Mouse (Mus musculus): ENCODE results near the gene Rab1a. TPM values are rescaled to one million over a fixed set of nuclear protein-coding genes. Genes with fewer than 3 reads are reported as not detected.

Rab1a gene
- total RNA-seq, 1 experiment from 2014 or later, result 153 TPM

Other genes starting within 250 kb of the Rab1a start
- gene Actr2, start 88.5 kb upstream of the Rab1a start, total RNA-seq (2017), result 561 to 661 TPM (median 575 TPM) in 3 replicates
- 6.1 to 12.7 TPM (median 7.7 TPM) in 3 replicates for gene Cep68, start 48.0 kb downstream of the Rab1a start, total RNA-seq (2017)
- 0.58 to 0.76 TPM in 2 of 3 replicates, not detected in the other for gene Slc1a4, start 131.3 kb downstream of the Rab1a start, total RNA-seq (2017)